Mouse (Mus musculus) intestine, embryonic 16.5 days (tissue): Measurements from ENCODE around the gene Olfr418. TPM values are rescaled to one million over a fixed set of nuclear protein-coding genes. Genes with fewer than 3 reads are reported as not detected.
"Not testable (repeated sequence)": the region's sequence is repeated elsewhere in the genome, so short reads cannot be mapped to it uniquely, and the experiment has no call there.

Experiments used
- ATAC-seq: fragments of 200-750 bp; cut with Nextera tagmentation; 2 replicates; pipeline ENCODE4 v1.8.0; 2017; ENCODE audit warnings: moderate TSS enrichment, moderate library complexity
- H3K27ac ChIP-seq: fragments of 300-500 bp; sonication (generic); 2 replicates; pipeline ENCODE4 v1.5.1; 2014; ENCODE audit warnings: mild to moderate bottlenecking, low read length
- H3K27me3 ChIP-seq: fragments of 300-500 bp; sonication (generic); replicated peaks from 2 replicates; pipeline ENCODE4 v1.6.1; 2014; ENCODE audit warnings: low read length, control low read depth, mixed read lengths; ENCODE audit not compliant: control insufficient read depth, insufficient read depth
- H3K36me3 ChIP-seq: fragments of 300-500 bp; sonication (generic); 2 replicates; pipeline ENCODE4 v1.6.1; 2014; ENCODE audit warnings: low read length, control low read depth; ENCODE audit not compliant: control insufficient read depth, insufficient read depth
- H3K4me1 ChIP-seq: fragments of 300-500 bp; sonication (generic); 2 replicates; pipeline ENCODE4 v1.6.1; 2014; ENCODE audit warnings: low read length, control low read depth, mixed read lengths; ENCODE audit not compliant: control insufficient read depth, insufficient read depth
- H3K4me2 ChIP-seq: fragments of 300-500 bp; sonication (generic); 2 replicates; pipeline ENCODE4 v1.6.1; 2014; ENCODE audit warnings: low read depth, low read length, control low read depth
- H3K4me3 ChIP-seq: fragments of 300-500 bp; sonication (generic); 2 replicates; pipeline ENCODE4 v1.5.1; 2014; ENCODE audit warnings: mild to moderate bottlenecking, low read length
- H3K9ac ChIP-seq: fragments of 300-500 bp; sonication (generic); 2 replicates; pipeline ENCODE4 v1.6.1; 2014; ENCODE audit warnings: low read depth, low read length
- H3K9me3 ChIP-seq: fragments of 300-500 bp; sonication (generic); 2 replicates; pipeline ENCODE4 v1.6.1; 2016; ENCODE audit warnings: low read length, control low read depth; ENCODE audit not compliant: control insufficient read depth
- WGBS: fragments of 180-500 bp; shearing (Covaris S2); extraction: QIAGEN DNeasy Blood & Tissue Kit; methylation state at CpG from one replicate; pipeline ENCODE4 v1.1.7; 2014; 5-methylcytosine and 5-hydroxymethylcytosine counted together
- polyA plus RNA-seq: library from polyadenylated mRNA; unstranded; fragments of >200 nt; fragmentation: Nextera tagmentation; extraction: Ambion mirVana; gene quantifications from 2 replicates; pipeline ENCODE4 v1.2.1, GENCODE M21; 2015

The Olfr418 gene
- not detected in 2 replicates for polyA plus RNA-seq

DNA sequence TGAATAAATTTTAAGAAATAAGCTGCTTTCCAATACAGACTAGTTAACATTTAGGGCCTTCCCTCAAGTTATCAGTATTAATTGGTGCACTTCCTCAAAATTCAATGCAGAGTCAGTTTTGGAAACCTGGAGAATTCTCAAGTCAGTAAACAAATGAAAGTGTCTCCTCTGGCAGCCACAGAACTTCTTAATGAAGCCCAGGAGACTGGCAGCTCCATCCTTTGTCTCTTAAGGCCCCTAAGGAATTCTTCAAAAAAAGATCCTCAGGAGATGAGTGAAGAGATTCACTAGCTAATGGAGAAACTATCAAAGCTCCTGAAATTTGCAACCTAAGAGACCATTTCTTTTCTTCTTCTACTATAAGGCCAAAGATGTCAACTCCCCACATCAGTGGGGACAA is at the start of gene Olfr418:
Gene Olfr418 (plus strand): TSS at position 301 of the 400 bp plus-strand sequence.
- no peaks in the 10 kb centered on the region for H3K9me3 ChIP-seq
- no peaks in the 10 kb centered on the region for H3K4me1 ChIP-seq
- H3K36me3 ChIP-seq, result no peaks in the 10 kb centered on the region
- H3K9ac ChIP-seq, result no peak within 1 kb of the TSS
- no peaks in the 10 kb centered on the region for H3K27me3 ChIP-seq
- ATAC-seq, result no peak
- H3K4me2 ChIP-seq, result no peak within 1 kb of the TSS
- H3K4me3 ChIP-seq, result no peak within 1 kb of the TSS
- H3K27ac ChIP-seq, result no peak within 1 kb of the TSS

DNA sequence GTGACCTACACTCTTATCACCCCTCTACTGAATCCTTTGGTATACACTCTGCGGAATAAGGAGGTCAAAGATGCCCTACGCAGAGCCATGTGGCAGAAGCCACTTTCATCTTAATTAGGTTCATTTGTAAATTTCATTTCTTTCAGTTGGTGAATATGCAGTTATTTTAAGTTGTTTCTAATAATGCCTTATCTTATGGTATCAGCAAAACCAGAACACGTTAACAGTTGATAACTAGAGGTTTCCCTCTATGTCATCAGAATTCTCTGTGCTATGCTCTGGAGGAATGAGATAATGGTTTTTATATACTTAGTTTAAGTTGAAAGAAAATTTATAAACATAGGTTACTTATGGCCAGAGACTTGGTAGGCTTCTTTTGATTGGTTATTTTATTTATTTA is 49.3 kb upstream of the Olfr418 start:
- no peak overlapping the region for H3K9ac ChIP-seq
- no peak for ATAC-seq
- H3K9me3 ChIP-seq, result no peaks in the 10 kb centered on the region
- H3K4me2 ChIP-seq, result no peak overlapping the region
- 90% methylated on average over 3 of the region's 3 CpGs for WGBS
- no peaks in the 10 kb centered on the region for H3K4me1 ChIP-seq
- no peak overlapping the region for H3K4me3 ChIP-seq
- no peak overlapping the region for H3K27ac ChIP-seq
- no peaks in the 10 kb centered on the region for H3K27me3 ChIP-seq
- H3K36me3 ChIP-seq, result no peaks in the 10 kb centered on the region

DNA sequence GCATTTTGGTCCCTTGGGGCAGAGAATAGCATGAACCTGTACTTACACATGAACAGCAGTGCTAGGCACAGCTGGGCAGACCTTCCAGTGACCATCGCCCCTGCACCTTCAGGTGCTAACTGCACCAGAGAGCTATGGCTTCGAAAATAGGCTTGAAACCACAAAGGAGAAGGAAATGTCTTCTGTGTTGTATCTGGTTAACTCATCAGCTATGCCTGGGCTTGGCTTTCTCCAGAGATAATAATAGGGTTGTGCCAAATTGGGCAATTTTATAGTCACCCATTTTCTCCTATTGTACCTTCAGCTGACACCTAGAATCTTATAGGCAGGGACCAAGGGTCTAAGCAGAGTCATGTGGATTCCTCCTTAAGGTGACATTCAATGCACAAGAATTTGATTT is 38.7 kb upstream of the Olfr418 start, which contains the start of gene Fcer1a:
Gene Fcer1a (minus strand): TSS at position 134 of the 400 bp plus-strand sequence.
- Histone ChIP-seq H3K4me2 (no peak within 1 kb of the TSS), H3K27ac (no peak within 1 kb of the TSS), H3K27me3 (no peaks in the 10 kb centered on the region), H3K9me3 (no peaks in the 10 kb centered on the region), H3K36me3 (no peaks in the 10 kb centered on the region), H3K4me3 (no peak within 1 kb of the TSS), H3K9ac (no peak within 1 kb of the TSS), H3K4me1 (no peaks in the 10 kb centered on the region)
- 76% methylated on average over 2 of the region's 2 CpGs for WGBS
- no peak for ATAC-seq

- H3K9ac ChIP-seq, H3K9me3 ChIP-seq, ATAC-seq, H3K27ac ChIP-seq, H3K36me3 ChIP-seq, H3K4me1 ChIP-seq, H3K27me3 ChIP-seq, H3K4me3 ChIP-seq, H3K4me2 ChIP-seq: not testable (repeated sequence)
- 84% methylated on average over 1 of the region's 1 CpGs for WGBS
These were observed 28.8 kb upstream of the Olfr418 start for GRCm38 (mm10) chr1:173237004-173237403.

- Histone ChIP-seq H3K9me3 (no peaks in the 10 kb centered on the region), H3K9ac (no peak overlapping the region), H3K36me3 (no peaks in the 10 kb centered on the region), H3K4me2 (no peak overlapping the region), H3K4me1 (no peaks in the 10 kb centered on the region), H3K27me3 (no peaks in the 10 kb centered on the region), H3K4me3 (no peak overlapping the region), H3K27ac (no peak overlapping the region)
- WGBS, result 64% methylated on average over 3 of the region's 3 CpGs
- ATAC-seq, result peak; percentile 98
These were observed 15.9 kb upstream of the Olfr418 start for GRCm38 (mm10) chr1:173249888-173250287.

DNA sequence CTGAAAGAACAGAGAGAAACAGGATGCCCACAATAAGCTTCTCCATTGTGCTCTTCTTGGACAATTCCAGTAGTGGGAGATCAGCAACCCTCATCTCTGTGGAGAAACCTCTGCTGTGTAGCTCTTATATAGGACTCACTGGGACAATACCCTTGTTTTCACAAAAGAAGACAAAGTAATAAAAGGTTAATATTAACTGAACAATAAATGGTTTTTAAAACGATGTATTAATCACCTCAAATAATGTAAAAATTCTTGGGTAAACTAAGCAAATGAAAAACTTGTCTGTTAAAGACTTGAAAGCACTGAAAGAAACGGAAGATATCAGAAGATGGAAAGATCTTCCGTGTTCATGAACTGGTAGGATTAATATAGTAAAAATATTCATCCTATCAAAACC is 11.9 kb downstream of the Olfr418 start, which contains the start of gene Mptx2:
Gene Mptx2 (minus strand): TSS at position 101 of the 400 bp plus-strand sequence.
- ATAC-seq, result no peak
- WGBS, result 68% methylated on average over 3 of the region's 3 CpGs

GRCm38 (mm10) chr1:173302795-173303194 is 37.0 kb downstream of the Olfr418 start:
- not testable (repeated sequence) for H3K4me3 ChIP-seq, H3K4me2 ChIP-seq, H3K36me3 ChIP-seq, H3K4me1 ChIP-seq, H3K27me3 ChIP-seq, H3K27ac ChIP-seq, H3K9ac ChIP-seq, H3K9me3 ChIP-seq
- WGBS, result 46% methylated on average over 3 of the region's 3 CpGs
- ATAC-seq, result peak; percentile 33; the same call in 1 of the 2 replicates

More for the DNA sequence above, 11.9 kb downstream of the Olfr418 start, which contains the start of gene Mptx2:
- Histone ChIP-seq H3K9me3 (no peaks in the 10 kb centered on the region), H3K9ac (no peak within 1 kb of the TSS), H3K4me1 (no peaks in the 10 kb centered on the region), H3K36me3 (no peaks in the 10 kb centered on the region), H3K27ac (no peak within 1 kb of the TSS), H3K4me2 (no peak within 1 kb of the TSS), H3K27me3 (no peaks in the 10 kb centered on the region), H3K4me3 (no peak within 1 kb of the TSS)

GRCm38 (mm10) chr1:173313535-173314050 is 47.8 kb downstream of the Olfr418 start:
- H3K4me3 ChIP-seq, H3K36me3 ChIP-seq, H3K4me1 ChIP-seq, H3K9ac ChIP-seq, H3K27ac ChIP-seq, H3K27me3 ChIP-seq, ATAC-seq, H3K4me2 ChIP-seq, H3K9me3 ChIP-seq: not testable (repeated sequence)
- WGBS, result 81% methylated on average over 7 of the region's 7 CpGs

- Histone ChIP-seq H3K4me1 (no peaks in the 10 kb centered on the region), H3K9ac (no peak overlapping the region), H3K36me3 (no peaks in the 10 kb centered on the region), H3K4me2 (no peak overlapping the region), H3K9me3 (no peaks in the 10 kb centered on the region), H3K4me3 (no peak overlapping the region), H3K27ac (no peak overlapping the region), H3K27me3 (no peaks in the 10 kb centered on the region)
- ATAC-seq, result no peak
- 69% methylated on average over 3 of the region's 3 CpGs for WGBS
These were observed 49.9 kb downstream of the Olfr418 start for GRCm38 (mm10) chr1:173315725-173316124.

- no peak for ATAC-seq
- Histone ChIP-seq H3K9me3 (no peaks in the 10 kb centered on the region), H3K4me1 (no peaks in the 10 kb centered on the region), H3K4me3 (no peak overlapping the region), H3K36me3 (no peaks in the 10 kb centered on the region), H3K4me2 (no peak overlapping the region), H3K27me3 (no peaks in the 10 kb centered on the region), H3K27ac (no peak overlapping the region), H3K9ac (no peak overlapping the region)
- 88% methylated on average over 2 of the region's 2 CpGs for WGBS
These were observed 52.2 kb downstream of the Olfr418 start for GRCm38 (mm10) chr1:173317925-173318477.
